Mouse (Mus musculus): Measurements from ENCODE around the gene 3100002H09Rik.

3100002H09Rik gene

DNA sequence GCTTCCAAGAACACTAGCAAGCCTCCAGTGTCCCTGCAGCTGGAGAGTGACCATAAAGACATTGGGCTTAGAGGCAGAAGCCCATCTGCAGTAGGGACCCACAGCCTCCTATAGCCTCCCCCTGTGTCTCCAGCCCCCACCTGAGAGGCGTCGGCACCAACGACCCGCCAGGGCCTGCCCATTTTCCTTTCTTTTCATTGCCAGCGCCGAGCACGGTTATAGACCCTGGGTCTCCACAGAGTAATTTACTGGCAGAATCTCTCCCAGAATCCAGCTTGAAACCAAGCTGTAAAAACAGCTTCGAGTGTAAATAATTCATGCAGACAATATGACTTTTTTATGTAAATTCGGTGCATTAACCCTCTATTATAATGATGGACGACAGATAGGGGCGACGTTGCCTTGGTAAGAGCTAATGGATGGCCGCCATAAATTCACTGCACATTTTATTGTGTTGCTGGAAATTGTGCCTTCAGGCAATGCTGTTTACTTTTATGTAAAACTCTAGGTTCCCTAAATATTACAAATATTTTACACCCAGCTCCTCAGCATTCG is 4.9 kb upstream of the 3100002H09Rik start:
- no peak for ATAC-seq (ENCODE audit: low TSS enrichment)

DNA sequence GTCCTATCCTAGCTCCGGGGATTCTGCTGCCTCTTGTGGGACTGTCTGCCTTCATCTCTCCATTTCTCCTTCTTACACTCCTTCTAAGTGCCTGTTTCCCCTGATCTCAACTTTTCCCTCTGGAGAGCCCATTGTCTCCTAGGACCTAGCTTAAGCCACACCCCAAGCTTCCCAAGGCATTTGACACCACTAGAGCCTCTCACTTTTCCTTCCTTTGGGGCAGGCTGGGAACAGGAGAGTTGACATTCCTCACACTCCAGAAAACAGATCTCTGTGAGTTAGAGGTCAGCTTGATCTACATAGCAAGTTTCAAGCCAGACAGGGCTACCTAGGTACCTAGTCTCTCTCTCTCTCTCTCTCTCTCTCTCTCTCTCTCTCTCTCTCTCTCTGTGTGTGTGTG is 3.6 kb upstream of the 3100002H09Rik start:
- ATAC-seq (ENCODE audit: low TSS enrichment) = no peak

DNA sequence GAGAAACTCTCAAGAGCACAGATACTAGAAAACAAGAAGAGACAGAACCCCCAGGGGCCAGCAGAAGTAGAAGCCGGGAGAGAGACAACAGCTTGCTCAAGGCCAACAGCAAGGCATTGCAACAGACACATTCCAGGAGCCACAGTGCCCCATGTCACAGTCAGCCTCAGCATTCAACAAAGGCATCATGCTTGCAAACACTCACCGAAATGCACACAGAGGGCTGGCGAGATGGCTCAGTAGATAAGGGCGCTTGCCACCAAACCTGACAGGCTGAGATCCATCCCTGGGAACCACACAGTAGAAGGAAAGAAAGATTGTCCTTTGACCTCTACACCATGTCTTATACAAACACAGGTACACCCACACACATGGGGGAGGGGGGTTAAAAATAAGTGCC is 1.2 kb upstream of the 3100002H09Rik start:
- no peak for ATAC-seq (ENCODE audit: low TSS enrichment)

DNA sequence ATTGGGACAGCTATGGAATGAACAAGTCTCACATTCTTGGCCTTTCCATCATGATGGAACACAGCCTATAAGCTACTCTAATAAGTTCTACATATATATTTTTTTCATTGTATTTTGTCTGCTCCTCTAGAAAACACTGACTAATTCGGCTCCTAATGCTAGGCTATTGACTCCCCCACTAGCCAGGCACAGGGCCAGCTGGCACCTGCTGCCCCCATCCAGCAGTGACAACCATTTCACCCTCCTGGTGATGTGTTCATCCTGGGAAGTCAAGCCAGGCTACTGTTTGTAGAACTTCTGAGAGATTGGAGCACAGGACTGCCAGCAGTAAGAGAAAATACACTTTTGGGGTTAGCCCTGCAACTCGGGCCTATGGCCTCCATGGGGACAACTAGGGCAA is 537 bp downstream of the 3100002H09Rik start:
- no peak for ATAC-seq (ENCODE audit: low TSS enrichment)

DNA sequence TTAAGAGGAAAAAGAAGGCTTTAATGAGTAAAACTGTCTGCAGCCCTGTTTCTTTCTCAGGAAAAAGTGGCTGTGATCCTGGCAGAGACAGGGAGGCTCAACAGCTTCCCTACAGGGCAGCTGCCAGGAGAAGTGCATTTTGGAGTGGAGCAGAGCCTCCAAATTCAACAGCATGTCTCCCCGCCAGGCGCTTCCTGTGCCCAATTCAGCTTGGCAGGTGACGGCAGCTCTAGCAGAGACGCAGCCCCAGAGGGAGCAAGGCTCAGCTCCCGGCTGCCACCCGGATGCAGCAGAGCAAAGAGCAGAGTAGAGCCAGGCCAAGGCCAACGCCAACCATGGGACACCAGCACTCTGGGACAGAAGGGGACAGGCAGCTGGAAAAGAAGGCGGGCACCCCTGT is 3.4 kb downstream of the 3100002H09Rik start:
- ATAC-seq (ENCODE audit: low TSS enrichment) = peak; percentile 92

DNA sequence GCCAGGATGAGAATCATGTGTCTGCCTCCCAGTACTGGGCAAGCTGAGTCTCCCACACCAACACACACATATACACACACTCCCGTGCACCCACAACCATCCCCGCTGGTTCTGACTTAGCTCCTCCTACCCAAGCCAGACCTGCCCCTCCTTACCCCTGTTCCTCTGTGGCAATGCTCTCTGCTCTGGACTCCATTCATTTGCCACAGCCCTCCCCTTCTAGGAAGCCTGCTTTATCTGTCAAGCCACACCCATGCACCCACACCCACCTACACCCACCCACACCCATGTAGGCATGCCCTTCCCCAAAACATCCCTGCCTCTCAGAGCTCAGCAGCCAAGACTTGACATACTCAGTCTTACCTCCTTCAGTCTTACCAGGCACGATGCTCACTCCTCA is 4.4 kb downstream of the 3100002H09Rik start:
- ATAC-seq (ENCODE audit: low TSS enrichment) = peak; percentile 32; the same call in 1 of the 2 replicates

DNA sequence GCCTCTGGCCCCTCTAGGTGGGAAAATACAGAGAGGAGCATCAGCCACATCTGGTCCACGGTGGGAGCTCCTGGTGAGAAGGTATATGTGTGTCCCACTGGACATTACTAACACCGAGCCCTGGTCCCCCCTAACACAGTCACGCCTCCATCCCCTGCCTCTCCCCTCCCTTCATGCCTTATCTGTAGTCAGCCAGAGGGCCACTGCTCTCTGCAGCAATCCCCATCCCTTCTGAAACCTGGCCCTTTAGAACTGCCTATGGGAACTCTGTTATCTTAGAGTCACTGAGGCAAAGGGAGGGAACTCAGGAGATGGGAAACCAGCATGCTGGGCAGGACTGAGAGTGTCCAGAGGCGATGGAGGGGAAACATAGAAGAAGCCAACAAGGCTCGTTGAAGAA is 5.3 kb downstream of the 3100002H09Rik start:
- no peak for ATAC-seq (ENCODE audit: low TSS enrichment)

DNA sequence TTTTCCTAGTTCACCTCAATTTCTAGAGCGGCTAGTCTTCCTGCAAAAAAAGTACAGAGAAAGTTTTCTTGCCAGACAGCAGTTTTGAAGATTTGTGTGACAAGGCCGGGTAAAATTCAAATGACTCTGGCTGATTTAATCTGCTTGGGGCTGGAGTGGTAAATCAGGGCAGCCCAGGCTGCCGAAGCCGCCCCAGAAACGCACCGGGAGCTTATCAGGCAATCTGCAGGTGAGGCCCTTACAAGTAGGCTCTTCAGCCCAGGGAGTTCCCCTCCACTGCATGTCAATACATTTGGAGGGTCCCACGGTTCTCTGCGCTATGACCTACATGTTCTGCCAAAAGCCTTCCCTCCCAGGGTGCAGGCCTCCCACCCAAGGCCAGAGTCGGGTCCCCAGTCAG is 6.9 kb downstream of the 3100002H09Rik start:
- no peak for ATAC-seq (ENCODE audit: low TSS enrichment)

DNA sequence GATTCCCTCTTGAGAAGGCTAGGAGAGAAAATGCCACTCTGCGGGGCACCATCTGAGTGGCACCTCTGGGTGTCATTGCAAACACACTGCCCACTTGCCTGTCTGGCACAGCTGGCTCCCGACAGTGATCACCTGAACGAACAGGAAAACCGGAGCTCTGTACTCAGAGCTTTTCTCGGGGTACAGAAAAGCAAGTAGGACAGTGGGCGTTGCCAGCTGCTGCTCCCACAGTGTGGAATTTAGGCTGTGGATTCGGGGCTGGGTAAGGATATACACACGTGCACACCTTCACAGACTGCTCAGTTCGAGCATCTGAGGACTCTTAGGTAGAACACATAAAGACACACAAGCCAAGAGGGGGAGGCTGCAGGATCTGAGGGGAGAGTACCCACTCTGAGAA is 14.7 kb downstream of the 3100002H09Rik start:
- 0 out of 2 replicates have a peak, but pooled peaks have one; percentile 25 for ATAC-seq (ENCODE audit: low TSS enrichment)

DNA sequence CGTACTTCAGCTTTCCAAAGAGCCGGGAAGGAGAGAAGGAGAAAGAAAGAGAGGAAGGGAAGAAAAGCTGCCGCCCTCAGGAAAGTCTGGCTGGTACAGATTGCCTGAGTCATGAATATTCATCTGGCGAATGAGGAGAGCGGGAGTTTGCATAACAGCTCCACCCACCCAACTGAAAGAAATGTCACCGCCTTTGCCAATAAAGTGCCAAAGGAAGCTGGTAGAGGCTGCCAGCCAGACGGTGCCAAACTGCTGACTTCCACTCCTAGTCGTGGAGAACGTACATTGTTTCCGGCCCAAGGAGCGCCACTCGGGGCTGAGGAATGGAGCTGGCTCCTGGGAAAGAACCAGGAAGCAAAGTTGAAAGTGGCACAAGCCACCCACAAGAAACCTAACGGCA is 15.7 kb downstream of the 3100002H09Rik start:
- peak; percentile 89 for ATAC-seq (ENCODE audit: low TSS enrichment)

DNA sequence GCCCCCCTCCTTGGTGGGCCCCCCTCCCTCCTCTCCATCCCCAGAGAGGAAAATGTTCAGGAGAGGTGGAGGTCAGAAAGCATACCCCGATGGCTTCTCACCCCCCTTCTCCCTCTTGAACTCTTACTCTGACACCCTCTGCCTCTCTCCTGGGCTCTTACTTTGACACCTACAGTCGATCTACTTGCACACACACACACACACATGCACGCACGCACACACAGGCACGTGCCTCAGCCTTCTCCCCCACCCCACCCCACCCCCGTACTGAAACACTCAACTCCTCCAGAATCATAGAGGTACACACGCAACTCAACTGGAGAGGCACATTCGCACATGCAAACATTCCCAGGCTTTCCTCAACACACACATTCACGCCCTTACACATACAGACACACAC is 16.9 kb downstream of the 3100002H09Rik start:
- no peak for ATAC-seq (ENCODE audit: low TSS enrichment)

DNA sequence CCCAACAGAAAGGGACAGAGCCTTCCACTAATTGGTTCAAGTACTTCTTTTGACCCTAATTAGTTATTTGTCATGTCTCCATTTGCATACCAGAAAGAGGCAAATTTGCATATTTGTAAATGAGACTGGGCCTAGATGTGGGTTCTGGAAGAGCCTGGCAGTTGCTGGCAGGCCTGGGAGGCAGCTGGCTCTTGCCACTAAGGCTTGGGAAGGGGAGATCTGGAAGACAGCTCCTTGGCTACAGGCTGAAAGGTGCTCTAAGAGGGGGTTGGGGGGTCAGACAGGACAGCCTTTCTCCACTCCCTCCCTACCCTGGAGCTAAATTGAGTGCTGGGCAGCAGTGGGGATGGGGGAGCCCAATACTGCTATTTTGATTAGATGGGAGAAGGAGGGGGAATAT is 17.4 kb downstream of the 3100002H09Rik start:
- no peak for ATAC-seq (ENCODE audit: low TSS enrichment)

DNA sequence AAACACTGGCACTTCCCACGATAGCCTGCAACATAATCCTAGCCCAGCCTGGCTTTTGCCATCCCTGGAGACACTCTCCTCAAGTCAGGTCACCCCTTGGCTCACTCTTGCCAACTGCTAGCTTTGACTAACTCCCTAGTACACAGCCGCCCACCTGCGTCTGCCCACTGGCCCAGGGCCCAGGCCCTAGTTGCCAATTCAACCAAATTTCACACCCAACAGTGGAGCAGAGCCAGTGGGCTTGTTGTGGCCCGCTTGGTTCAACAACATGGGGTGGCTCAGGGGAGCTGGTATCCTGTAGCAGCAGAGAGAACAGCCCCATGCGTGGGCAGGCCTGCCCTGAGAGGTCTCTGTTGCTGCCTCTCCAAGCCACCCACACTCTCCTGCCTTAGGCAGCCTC is 18.4 kb downstream of the 3100002H09Rik start:
- no peak for ATAC-seq (ENCODE audit: low TSS enrichment)

DNA sequence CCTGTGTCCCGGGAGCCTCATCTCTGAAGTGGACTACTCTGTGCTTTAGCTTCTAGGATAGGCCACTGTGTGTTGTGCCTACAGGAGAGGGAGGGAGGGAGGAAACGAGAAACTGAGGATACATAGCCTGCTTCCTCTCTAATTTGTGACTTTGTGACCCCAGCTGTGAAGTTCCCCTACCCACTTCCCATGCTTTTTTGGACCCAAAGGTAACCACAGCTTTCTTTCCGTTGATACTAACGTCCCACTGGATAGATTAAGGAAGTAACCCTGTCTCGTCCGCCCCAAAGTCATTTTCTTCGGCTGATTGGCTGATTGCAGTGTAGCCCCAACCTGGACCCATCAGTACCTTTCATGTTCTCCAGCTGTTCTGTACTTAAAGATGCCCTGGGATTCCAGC is 29.9 kb downstream of the 3100002H09Rik start:
- ATAC-seq (ENCODE audit: low TSS enrichment) = no peak

DNA sequence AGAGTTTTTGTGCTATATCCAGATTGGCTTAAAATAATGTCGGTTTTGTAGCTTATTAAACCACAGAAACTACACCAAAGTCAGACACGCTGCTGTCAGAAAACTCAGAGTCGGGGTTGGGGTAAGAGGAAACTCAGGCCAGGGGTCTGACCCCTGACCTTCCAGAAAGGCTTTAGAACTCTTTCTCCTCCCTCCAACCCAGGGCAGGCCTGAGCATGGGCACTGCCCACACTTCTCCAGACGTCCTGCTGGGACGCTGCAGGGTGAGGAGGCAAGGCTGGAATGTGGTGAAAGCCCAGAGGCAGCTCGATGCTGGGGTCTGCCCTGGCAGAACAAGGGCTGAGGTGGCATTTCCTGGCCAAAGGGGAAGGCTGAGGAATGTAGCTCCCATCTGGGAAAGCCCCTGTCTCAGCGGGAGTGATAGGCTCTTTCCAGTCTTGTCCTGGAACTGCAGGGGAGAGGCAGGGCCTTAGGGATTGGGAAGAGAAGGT is 34.6 kb downstream of the 3100002H09Rik start:
- ATAC-seq (ENCODE audit: low TSS enrichment) = no peak; the same call in 1 of the 2 replicates

DNA sequence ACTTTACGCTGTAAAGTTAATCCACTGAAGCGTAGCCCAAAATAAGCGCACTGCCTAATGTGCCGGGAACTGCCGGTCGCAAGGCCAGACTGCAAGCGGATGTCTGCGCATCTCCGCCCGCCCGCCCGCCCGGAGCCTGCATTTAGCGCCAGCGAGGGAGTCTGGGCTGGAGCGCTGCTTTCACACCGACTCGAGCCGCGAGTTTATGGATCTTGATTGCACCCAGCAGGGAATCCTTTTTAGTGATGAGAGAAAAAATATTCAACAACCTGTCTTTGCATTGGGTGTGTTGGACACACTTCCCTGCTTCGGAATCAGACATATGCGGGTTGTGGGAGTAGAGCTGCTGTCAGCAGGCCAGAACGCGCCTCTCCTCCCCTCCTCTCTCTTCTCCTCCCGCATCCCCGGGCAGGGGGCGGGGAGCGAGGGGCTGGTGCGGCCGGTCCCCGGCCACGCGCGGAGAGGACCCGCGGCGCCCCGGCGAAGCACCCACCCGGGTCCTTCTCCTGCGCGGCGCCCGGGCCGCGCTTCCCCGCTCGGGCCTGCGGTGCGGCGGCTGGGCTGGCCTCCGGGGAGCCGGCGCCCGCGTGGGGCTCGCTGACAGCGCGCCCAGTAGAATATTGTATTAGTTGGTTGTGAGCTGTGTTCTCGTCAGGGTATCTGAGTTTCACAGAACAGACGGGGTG is 35.2 kb downstream of the 3100002H09Rik start:
- ATAC-seq (ENCODE audit: low TSS enrichment) = peak; percentile 90

DNA sequence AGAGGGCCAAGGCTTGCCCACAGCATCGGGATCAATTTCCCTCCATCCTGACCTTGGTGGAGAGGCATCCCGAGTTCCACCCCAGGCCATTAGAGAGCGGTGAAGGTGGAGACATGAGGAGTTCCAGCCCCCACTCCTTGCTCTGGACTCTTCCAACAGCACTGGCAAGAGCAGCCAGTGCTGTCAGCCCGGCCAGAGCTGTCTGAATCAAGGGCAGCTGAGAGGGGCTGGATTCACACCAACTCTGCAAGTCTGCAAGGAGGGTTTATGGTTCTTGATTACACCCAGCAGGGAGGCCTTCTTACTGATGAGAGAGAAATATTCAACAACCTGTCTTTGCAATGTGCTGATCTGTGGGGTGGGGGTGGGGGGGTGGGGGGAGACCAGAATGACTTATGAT is 37.0 kb downstream of the 3100002H09Rik start:
- no peak for ATAC-seq (ENCODE audit: low TSS enrichment)

DNA sequence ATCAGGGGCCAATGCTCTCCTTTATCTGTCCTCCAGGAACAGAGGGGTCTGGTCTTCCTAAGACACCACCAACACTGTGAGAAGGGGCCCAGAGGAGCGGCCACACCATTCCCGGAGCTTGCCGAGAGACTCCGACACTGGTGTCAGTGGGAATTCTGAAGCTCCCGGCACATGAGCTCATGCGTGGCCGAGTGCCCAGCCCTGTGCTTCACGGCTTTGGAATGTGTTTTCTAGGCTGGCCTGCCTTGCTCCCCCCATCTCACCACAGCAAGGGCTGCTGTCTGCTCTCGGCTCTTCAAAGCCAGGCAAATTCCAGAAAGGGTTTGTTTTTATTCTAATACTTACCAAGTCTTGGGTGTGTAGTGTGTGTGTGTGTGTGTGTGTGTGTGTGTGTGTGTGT is 39.6 kb downstream of the 3100002H09Rik start:
- no peak for ATAC-seq (ENCODE audit: low TSS enrichment)

DNA sequence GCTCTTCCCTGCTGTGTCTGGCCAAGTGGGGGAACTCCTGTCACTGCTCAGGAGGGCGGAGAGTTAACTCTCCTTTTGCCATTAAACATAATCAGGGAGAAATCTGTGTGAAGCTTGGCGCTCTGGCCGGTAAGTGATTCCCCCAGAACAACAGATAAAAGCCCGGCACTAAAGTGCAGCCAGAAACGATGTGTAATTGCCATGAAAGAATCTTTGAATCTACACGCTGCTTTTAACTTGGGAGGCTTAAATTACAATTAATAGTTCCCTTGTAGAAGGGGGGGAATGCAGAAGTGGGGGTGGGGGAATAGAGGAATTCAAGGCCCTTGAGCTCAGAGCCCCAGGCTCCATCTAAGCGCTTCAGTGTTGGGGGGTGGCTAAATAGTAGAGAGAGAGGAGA is 40.9 kb downstream of the 3100002H09Rik start:
- ATAC-seq (ENCODE audit: low TSS enrichment) = no peak

DNA sequence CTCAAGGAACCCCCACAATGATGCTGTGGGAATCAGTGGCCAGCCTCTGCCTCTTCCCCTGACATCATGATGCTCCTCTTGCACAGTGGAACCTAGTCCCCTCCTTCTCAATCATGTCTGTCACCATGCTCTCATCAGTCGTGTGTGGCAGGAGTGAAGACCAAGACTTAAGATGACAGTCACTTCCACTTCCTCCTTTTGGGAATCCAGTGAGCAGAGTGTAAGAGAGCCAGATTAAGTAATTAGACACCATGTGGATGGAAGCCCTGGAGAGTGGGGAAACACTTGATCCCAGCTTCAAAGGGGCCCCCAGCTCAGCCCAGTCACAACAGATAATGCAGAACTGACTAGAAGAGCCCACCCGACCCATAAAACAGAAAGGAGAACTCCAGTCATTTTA is 47.2 kb downstream of the 3100002H09Rik start:
- no peak for ATAC-seq (ENCODE audit: low TSS enrichment)

DNA sequence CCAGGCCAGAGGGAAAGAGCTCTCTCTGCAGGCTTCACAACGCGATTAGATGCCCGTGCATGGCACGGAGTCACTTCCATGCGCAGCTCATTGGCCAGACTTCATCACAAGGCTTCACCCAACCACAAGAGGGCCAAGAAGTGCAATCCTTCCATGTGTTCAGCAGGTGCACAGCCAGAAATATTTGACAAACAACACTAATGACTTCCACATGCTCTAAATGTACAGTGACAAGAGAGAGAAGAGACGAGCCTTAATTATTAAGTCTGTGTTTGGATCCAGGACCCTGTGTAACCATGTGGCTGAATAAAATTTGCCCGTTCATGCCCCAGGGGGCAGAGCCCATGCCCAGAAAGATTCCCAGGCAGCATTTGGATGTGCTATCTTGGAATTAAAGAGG is 47.9 kb downstream of the 3100002H09Rik start:
- no peak for ATAC-seq (ENCODE audit: low TSS enrichment)

Data from frontal cortex, adult (tissue).